Mouse (Mus musculus): Measurements from ENCODE around the gene Schip1.

- TF ChIP-seq EP300 (IDR thresholded peaks at IDR 0.05; ENCODE audit: low read depth), result no peak
- no peak for TF ChIP-seq CTCF (IDR thresholded peaks at IDR 0.05; ENCODE audit: low read depth)
Observed at GRCm38 (mm10) chr3:68105081-68105685, 40.6 kb downstream of the Schip1 start.
